Mouse (Mus musculus) mature B cell (primary cell): ENCODE results near the gene Rap2b.

Experiments used
- in situ Hi-C: fragments of 300-500 bp; cut with MboI; formaldehyde crosslinking; loops from 2 replicates; pipeline ENCODE4 v1.14.3; 2019

The Rap2b gene

DNA sequence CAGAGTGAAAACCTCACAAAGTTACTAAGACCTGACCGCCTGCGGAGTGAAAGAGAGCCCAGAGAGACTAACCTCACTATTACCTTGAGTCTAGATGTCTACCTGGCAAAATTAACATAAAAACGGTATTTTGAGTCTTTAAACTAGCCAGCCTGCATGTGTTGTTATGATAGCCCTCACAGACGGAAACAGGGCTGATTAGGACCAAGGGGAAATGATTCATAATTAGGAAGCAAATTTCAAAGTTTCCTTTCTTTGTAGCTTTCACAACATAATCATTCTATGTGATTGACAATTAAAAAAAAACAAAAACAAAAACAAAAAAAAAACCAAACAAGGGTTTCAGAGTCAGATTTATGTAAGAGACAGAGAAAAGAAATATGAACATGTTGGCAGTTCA is 24.9 kb downstream of the Rap2b start:
- in situ Hi-C loops, result no loop called here

DNA sequence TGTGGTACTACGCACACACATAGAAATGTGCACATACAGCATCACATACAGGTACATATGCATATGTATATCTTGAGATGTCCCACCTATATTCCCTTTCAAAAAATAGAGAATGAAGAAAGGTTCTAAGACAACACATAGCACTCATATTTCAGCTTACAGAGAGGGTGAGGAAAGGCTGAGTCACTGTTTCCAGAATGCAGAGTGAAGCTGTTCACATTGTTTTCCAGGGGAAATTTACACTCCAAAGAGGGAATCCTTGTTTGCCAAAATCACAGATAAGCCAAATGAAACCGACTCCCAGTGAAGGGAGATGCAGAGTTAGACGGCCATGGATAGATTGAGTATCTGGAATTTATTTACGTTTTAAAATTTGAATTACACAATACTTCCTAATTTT is 30.1 kb downstream of the Rap2b start:
- in situ Hi-C loops, result no loop called here

DNA sequence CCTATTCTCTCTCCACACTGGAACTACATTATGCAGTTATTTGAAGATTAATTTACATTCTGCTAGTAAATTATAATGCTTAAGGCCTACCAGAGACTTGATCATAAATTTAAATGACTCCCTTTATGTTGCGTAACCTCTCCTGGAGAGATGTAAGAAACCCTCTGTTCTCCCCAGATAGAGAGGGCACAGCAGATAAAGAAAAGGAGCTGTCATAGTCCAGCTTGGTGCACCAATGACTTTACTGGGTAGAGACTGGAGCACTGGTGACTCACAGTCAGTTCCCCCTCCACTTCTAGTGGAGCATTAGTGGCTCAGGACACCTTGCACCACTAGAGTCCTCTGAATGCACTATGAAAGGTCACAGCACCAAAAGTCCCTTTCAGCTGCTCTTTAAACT is 31.4 kb downstream of the Rap2b start:
- in situ Hi-C loops, result no loop called here

DNA sequence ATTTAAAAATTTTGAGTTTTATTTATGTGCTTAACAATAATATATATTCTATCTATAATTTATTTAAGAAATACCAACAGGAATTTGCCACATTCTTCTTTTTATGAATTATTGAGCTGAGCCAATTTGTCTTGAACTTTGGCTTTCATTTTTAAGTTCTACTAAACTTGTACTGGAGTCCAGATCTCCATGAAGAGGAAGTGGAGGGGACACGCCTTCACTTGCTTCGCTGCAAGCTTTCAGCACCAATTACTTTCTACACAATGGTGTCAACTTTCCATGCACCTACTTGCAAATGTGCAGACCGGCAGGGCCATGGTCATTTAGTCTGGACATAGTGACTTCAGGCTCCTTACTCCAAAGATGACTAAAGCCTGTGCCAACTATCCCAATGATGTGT is 32.1 kb downstream of the Rap2b start:
- in situ Hi-C loops, result no loop called here

DNA sequence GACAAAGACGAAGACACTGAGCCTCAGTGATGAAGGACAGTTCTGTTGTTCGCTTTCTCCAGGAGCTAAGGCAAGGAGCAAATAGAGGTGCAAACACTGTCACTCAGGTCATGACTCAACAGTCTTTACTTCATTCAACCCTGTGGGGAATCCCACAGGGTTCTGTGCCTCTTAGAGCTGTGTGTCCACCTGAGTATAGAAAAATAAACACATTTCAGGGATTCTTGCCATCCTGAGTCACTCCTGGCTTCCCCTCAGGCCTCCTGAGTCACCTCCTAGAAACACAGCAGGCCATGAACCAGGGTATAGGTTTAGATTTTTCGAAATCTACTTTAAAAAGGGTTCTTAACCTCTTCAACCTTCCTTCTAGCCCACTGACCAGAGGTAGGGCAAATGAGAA is 33.9 kb downstream of the Rap2b start:
- in situ Hi-C loops, result no loop called here

DNA sequence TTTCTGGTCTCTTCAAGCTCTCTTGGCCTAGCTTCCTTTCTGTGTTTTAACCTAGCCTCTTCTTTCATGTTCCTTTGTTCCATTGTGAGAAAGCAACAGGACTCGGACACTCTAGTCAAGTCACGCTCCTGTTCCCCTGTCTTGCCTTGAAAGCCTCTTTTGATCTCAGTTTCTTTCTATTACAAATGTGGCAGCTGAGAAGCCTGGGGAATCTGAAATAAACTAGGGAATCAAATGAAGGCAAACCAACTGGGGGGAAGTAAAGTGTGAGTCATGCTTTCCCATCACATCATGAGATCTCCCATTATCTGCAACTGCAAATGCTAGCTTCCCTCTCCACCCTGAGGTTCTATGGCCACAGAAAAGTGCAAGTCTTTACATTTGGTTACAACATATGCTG is 35.3 kb downstream of the Rap2b start:
- in situ Hi-C loops, result no loop called here

DNA sequence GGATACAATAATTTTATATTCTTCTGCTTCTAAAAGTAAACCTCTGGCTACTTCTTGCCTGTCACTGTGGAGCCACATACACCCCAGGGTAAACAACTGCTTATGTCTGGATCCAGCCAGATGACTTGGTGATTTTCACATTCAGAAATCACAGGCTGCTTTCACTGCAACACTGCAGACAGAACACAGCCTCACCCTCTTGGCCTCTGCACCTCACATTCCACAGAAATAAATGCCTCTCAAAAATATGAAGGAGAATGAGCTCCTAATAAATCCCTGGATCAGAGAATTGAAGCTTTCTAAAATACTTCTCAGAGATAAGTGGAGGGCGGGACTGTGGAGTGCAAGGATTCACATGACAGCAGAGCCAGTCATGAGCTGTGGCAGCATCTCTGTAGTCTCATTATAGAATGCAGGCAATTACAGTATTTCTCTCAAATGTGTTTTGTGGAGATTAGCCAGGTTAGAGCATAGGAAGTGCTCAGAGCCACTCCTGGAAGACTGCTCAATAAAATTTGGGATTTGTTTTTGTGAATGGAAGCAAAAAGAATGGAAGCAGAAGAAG is 39.5 kb downstream of the Rap2b start:
- in situ Hi-C loops, result no loop called here

DNA sequence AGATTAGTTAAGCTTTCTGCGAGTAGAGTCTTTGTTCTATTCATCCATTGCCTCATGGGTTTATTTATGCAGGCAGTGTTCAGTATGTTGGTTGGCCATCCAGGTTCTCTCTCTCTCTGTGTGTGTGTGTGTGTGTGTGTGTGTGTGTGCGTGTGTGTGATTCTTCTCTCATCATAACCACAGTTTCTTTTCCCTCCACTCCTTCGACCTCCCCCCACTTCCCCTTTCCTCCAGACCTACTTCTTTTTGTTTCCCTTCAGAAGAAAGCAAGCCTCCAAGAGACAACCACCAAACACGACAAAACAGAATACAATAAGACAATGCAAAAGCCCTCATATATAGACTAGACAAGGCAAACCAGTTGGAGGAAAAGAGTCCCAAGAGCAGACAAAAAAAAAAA is 45.5 kb downstream of the Rap2b start:
- in situ Hi-C loops, result no loop called here

DNA sequence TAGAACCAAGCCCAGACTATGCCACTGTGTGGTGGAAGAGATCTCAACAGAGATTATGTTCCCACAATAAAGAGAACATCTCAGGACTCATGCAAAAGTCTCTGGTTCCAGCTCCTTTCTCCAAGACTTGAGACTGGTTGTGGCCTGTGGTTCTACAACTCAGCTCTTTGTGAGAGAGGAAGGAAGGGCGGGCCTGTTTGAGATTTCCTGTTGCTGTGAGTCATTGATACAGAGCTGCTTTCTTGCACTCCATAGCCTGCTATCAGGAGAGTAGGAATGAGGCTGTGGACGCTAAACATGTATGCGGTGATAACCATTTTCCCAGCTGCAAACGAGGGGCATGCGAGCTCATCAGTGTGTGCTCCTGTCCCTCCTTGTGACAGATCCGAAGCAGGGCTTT is 48.2 kb downstream of the Rap2b start:
- in situ Hi-C loops, result no loop called here

DNA sequence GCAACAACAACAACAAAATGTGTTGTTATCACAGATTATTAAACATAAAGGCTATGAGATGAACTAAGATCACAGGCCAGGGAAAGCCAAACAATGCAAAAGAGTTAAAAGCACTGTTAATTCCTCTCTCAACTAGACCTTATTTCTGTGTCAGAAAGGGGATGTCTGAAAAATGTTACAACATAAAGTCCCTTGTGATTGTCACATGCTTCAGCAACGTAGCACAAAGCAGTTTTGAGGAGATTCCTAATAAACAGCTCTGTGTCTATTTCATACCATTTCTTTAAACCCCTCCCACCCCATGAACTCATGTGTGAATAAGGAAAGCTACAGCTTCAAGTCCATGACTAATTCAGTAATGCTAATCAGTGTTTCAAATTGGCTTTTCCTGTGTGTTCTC is 54.4 kb downstream of the Rap2b start:
- in situ Hi-C loops, result no loop called here
